Mouse (Mus musculus) spleen, postnatal 4 days (tissue): ENCODE data around the gene Gpc5.

Source experiments
- DNase-seq, 2 experiments: peaks; one replicate each; pipeline ENCODE4 v3.0.0; 2022; ENCODE audit warnings: low spot score in 2 of 2

Gpc5 gene

DNA sequence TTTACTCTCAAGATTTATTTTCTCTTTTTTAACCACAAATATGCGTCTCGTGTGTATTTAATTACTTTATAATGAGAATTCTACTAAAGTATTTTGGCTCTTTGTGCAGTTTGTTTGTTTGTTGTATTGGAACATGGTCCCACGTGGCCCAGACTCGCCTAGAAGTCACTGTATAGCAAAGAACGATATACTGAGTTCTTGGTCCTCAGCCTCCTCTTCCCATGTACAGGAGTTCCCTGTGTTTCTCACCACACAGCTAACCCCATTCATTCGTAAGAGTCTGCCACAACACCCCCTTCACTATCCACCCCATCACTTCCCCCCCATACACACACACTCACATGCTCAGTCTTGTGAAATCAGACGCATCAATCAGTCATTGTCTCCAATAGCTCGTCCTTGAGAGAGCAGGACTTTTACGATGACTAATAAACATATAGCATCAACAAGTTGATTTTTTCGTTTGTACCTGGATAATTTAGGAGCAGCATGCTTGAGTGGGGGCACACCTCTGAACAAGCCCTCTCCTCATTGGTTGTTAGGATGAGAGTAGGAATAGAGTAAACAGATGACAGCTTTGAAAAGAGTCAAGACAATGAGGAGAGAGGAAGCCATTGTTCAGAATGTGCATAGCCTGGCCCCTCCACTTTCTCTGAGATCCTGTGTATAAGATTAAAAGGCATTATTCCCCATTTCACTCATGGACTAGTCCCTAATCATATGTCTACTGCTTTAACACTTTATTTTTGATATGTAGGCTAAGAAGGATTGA lies 740.0 kb downstream of the Gpc5 start:
- no peak for DNase-seq

DNA sequence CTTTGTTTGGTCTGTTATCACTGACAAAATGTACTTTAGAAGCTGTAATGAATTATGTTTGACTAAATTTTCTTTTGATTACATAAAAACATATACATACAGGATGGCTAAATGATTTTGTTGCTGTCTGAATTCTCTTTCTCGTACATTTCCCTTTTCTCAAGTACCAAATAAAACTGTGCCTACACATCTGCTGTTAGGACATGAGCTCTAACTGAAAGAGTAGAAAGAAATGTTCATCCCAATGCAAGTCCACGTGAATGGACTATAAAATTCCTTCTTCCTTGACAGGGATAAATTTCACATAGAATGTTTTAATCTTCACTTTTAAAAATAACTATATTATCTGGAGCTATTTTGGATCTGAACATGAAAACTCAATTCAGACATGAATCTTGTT lies 751.8 kb downstream of the Gpc5 start:
- DNase-seq, result no peak

GRCm38 (mm10) chr14:115844773-115845427 lies 752.9 kb downstream of the Gpc5 start:
- DNase-seq, result no peak

DNA sequence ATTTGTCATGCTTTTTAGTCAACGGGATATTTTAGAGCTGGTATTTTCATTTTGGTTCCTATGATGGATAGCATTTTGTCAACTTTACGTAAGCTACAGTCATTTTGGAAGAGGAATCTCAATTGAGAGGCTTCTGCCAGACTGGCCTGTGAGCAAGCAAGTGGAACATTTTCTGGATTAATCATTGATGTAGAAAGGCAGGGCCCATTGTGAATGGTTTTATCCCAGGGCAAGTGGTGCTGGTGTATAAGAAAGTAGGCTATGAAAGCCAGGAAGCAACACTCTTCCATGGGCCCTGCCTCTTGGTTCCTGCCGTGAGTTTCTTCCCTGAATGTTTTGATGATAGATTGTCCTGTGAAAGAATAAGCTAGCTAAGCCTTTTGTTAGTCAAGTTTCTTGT lies 777.1 kb downstream of the Gpc5 start:
- DNase-seq, result no peak

DNA sequence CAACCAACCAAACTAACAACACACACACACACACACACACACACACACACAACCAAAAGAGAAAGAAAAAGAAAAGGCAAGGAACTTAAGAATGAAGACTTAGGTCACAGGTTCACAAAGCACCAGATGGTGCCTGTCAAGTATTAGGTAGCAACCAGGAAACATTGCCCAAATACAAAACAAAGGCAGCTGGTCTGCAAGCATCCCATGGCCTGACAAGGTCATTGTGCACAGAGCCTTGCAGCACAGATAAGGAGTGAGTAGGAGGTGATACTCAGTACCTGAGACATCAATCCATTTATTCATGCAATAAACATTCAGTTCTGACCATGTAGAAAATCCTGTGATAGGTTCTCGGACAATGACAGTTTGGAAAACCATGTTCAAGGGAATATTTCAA lies 884.0 kb downstream of the Gpc5 start:
- no peak for DNase-seq

GRCm38 (mm10) chr14:115979233-115979632 lies 887.2 kb downstream of the Gpc5 start:
- DNase-seq, result no peak

- DNase-seq, result no peak
Observed at GRCm38 (mm10) chr14:115990764-115991163, 898.7 kb downstream of the Gpc5 start.

- no peak for DNase-seq
Observed at GRCm38 (mm10) chr14:115993520-115994106, 901.6 kb downstream of the Gpc5 start.

GRCm38 (mm10) chr14:115998931-115999330 lies 906.9 kb downstream of the Gpc5 start:
- no peak for DNase-seq

DNA sequence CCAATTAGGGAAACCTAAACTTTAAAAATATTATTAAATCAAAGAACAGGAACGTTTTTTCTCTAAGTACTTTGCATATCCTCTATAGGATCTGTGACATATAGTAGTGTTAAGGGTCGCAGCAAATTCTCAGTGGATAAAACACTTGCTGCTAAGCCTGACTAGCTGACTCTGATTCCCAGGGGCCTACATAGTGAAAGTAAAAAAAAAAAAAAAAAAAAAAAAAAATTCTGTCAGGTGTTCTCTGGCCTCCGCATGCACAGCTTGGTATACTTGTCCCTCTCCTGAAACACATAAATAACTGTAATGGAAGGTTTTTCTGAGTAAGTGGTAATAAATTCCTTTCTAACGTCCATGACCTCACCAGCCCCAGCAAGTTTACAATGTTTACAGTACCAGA lies 995.0 kb downstream of the Gpc5 start:
- DNase-seq, result no peak

GRCm38 (mm10) chr14:116127943-116128342 lies 1035.9 kb downstream of the Gpc5 start:
- no peak for DNase-seq

DNA sequence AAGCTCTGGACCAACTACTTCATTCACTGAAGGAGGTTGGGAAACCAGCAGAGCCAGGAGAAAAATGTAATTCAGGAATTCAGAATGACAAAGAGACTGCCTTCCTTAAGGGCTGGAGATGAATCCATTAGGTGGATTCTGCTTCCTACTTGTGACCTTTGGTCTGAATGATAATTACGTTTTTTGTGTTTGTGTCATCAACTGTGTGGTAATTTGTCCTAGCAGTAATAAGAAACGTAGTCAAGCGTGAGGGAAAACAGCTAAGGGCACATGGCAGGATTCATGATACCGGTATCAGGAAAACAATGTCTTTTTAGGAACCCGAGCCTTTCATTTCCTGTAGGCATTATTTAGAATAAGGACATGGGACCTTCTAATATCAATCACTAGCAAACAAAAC lies 1045.3 kb downstream of the Gpc5 start:
- no peak for DNase-seq

- no peak for DNase-seq
Observed at GRCm38 (mm10) chr14:116137772-116138171, 1045.8 kb downstream of the Gpc5 start.

DNA sequence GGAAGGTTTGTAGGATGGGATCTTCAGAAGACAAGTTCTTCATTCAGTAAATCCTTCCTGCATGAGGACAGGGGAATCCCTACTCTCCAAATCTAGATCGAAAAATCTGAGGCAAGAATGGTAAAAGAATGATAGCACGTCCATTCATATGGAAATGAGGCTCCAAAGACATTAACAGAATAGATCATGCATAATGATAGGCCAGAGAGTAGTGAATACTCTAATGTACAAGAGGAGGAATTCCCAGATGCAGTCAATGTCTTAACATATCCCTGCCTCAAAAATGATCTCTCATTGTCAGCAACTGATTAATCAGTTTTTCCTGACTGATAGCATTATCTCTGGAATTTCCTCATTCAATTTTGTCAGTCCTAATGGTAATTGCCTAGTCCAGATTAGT lies 1070.6 kb downstream of the Gpc5 start:
- DNase-seq, result no peak

GRCm38 (mm10) chr14:116167401-116167800 lies 1075.4 kb downstream of the Gpc5 start:
- no peak for DNase-seq

- no peak for DNase-seq
Observed at GRCm38 (mm10) chr14:116169129-116169528, 1077.1 kb downstream of the Gpc5 start.

DNA sequence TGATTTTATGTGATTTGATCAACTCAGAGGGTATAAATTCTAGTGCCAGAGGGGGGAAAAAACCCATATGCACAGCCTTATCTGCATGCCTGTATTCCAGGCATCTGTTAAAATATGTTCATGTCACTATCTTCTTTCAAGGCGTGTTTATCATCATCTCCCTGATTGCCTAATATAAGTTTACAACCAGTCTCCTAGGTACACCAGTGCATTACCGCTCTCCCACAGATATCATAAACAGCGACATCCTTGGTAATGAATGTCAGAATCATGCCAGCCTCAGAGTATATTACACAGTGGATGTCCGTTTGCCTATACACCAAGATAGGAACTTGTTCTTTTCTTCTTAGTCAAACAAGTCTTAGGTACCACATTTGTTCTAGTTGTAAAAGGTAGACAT lies 1095.0 kb downstream of the Gpc5 start:
- DNase-seq, result no peak

DNA sequence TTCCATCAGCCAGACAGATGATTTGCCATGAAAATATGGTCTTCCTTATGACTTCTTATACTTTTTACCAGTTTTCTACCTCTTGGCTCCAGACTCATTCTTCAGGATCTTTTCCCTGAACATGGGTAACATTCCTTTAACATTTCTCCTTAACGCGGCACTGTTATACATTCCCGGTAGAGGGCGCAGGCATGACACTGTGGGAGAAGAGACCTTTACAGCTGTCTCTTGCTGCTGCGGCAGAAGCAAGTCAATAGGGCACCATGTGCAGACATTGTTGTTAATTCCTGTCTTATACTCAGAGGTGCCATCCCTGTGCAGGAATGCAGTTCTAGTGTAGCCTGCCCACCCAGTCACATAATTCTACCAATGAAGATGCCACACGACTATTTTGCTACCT lies 1115.0 kb downstream of the Gpc5 start:
- DNase-seq, result no peak

- no peak for DNase-seq
Observed at GRCm38 (mm10) chr14:116208581-116208980, 1116.6 kb downstream of the Gpc5 start.

- no peak for DNase-seq
Observed at GRCm38 (mm10) chr14:116209045-116209444, 1117.0 kb downstream of the Gpc5 start.

- DNase-seq, result no peak
Observed at GRCm38 (mm10) chr14:116210304-116210703, 1118.3 kb downstream of the Gpc5 start.

- no peak for DNase-seq
Observed at GRCm38 (mm10) chr14:116212029-116212428, 1120.0 kb downstream of the Gpc5 start.

DNA sequence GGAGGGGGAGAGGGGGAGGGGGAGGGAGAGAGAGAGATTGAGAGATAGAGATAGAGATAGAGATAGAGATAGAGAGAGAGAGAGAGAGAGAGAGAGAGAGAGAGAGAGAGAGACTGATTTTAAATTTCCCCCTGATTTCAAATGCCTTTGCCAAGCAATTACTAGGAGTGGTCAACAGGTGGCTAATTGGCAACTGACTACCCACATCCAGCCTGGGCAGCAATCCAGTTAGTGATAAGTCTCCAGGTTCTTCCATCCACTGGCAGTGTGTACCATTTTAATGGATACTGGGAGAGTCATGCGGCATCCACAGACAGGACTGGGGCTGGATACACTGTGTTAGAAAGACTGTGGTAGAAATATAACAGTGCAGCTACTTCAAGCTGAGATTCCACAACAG lies 1166.1 kb downstream of the Gpc5 start:
- DNase-seq, result no peak
